Mouse (Mus musculus) embryonic facial prominence, embryonic 11.5 days (tissue): Measurements from ENCODE around the gene Poc1b. TPM values are rescaled to one million over a fixed set of nuclear protein-coding genes. Genes with fewer than 3 reads are reported as not detected.
A peak's percentile ranks its signal among the peaks of the same experiment; 100 is the strongest.

Source experiments
- ATAC-seq: fragments of 200-750 bp; cut with Nextera tagmentation; replicated peaks from 2 replicates; pipeline ENCODE4 v1.8.0; 2017; ENCODE audit warnings: low read depth; ENCODE audit not compliant: insufficient number of reproducible peaks, low FRiP score, low TSS enrichment
- DNase-seq: peaks from one replicate; pipeline ENCODE4 v3.0.0-alpha.2; 2015; ENCODE audit warnings: low spot score
- H3K27ac ChIP-seq: fragments of 300-500 bp; sonication (generic); replicated peaks from 2 replicates; pipeline ENCODE4 v1.5.1; 2014; ENCODE audit warnings: mild to moderate bottlenecking, low read depth, low read length, control low read depth
- H3K27me3 ChIP-seq: fragments of 300-500 bp; sonication (generic); 2 replicates; pipeline ENCODE4 v1.6.1; 2014; ENCODE audit warnings: mild to moderate bottlenecking, low read length, moderate library complexity, mixed read lengths; ENCODE audit not compliant: control insufficient read depth, insufficient read depth
- H3K36me3 ChIP-seq: fragments of 300-500 bp; sonication (generic); replicated peaks from 2 replicates; pipeline ENCODE4 v1.6.1; 2014; ENCODE audit warnings: low read depth, mild to moderate bottlenecking, low read length, moderate library complexity, mixed read lengths; ENCODE audit not compliant: control insufficient read depth, insufficient read depth
- H3K4me1 ChIP-seq: fragments of 300-500 bp; sonication (generic); 2 replicates; pipeline ENCODE4 v1.6.1; 2014; ENCODE audit warnings: low read length, mixed read lengths; ENCODE audit not compliant: control insufficient read depth, insufficient read depth
- H3K4me2 ChIP-seq: fragments of 300-500 bp; sonication (generic); 2 replicates; pipeline ENCODE4 v1.6.1; 2014; ENCODE audit warnings: low read depth, mild to moderate bottlenecking, control low read depth, low read length, moderate library complexity
- H3K4me3 ChIP-seq: fragments of 300-500 bp; sonication (generic); 2 replicates; pipeline ENCODE4 v1.5.1; 2014; ENCODE audit warnings: low read depth, low read length, control low read depth
- H3K9ac ChIP-seq: fragments of 300-500 bp; sonication (generic); replicated peaks from 2 replicates; pipeline ENCODE4 v1.6.1; 2014; ENCODE audit warnings: mild to moderate bottlenecking, control low read depth, low read length
- H3K9me3 ChIP-seq: fragments of 300-500 bp; sonication (generic); replicated peaks from 2 replicates; pipeline ENCODE4 v1.6.1; 2016; ENCODE audit warnings: mild to moderate bottlenecking, low read length, inconsistent platforms, mixed read lengths; ENCODE audit not compliant: control insufficient read depth
- WGBS: fragments of 180-500 bp; shearing (Covaris S2); extraction: QIAGEN DNeasy Blood & Tissue Kit; methylation state at CpG from one replicate; pipeline ENCODE4 v1.1.7; 2014; 5-methylcytosine and 5-hydroxymethylcytosine counted together
- polyA plus RNA-seq: library from polyadenylated mRNA; unstranded; fragments of >200 nt; fragmentation: Nextera tagmentation; extraction: Ambion mirVana; gene quantifications from 2 replicates; pipeline ENCODE4 v1.2.1, GENCODE M21; 2014

Poc1b gene
- polyA plus RNA-seq, result 40.0 and 42.0 TPM in 2 replicates

GRCm38 (mm10) chr10:99106703-99107631, at the start of gene Poc1b:
Poc1b (plus strand) TSS chr10:99107036.
- H3K4me1 ChIP-seq, result no peaks in the 10 kb centered on the region
- no peaks in the 10 kb centered on the region for H3K27me3 ChIP-seq
- under 1% methylated on average over 96 of the region's 106 CpGs for WGBS
- DNase-seq, result peak; percentile 93
- H3K27ac ChIP-seq, result peak within 1 kb of the TSS; percentile 67
- no peaks in the 10 kb centered on the region for H3K9me3 ChIP-seq
- ATAC-seq, result peak; percentile 90
- peak within 1 kb of the TSS; percentile 90 for H3K9ac ChIP-seq
- peaks cover 3% of the 10 kb centered on the region for H3K36me3 ChIP-seq
- H3K4me3 ChIP-seq, result peak within 1 kb of the TSS; percentile 97
- H3K4me2 ChIP-seq, result peak within 1 kb of the TSS; percentile 94

GRCm38 (mm10) chr10:99060588-99060987, 46.2 kb upstream of the Poc1b start:
- no peak overlapping the region for H3K4me2 ChIP-seq

GRCm38 (mm10) chr10:99061418-99061817, 45.4 kb upstream of the Poc1b start:
- no peak for DNase-seq
- no peaks in the 10 kb centered on the region for H3K36me3 ChIP-seq
- WGBS, result 94% methylated on average over 10 of the region's 10 CpGs
- H3K9ac ChIP-seq, result no peak overlapping the region
- no peaks in the 10 kb centered on the region for H3K27me3 ChIP-seq
- no peak for ATAC-seq
- no peaks in the 10 kb centered on the region for H3K4me1 ChIP-seq
- H3K27ac ChIP-seq, result no peak overlapping the region
- H3K4me2 ChIP-seq, result no peak overlapping the region
- no peak overlapping the region for H3K4me3 ChIP-seq
- H3K9me3 ChIP-seq, result no peaks in the 10 kb centered on the region

More at GRCm38 (mm10) chr10:99060588-99060987, 46.2 kb upstream of the Poc1b start:
- 88% methylated on average over 7 of the region's 7 CpGs for WGBS
- no peak overlapping the region for H3K4me3 ChIP-seq
- H3K9ac ChIP-seq, result no peak overlapping the region
- DNase-seq, result no peak
- H3K27ac ChIP-seq, result no peak overlapping the region
- ATAC-seq, result no peak
- no peaks in the 10 kb centered on the region for H3K9me3 ChIP-seq
- no peaks in the 10 kb centered on the region for H3K27me3 ChIP-seq
- H3K36me3 ChIP-seq, result no peaks in the 10 kb centered on the region
- H3K4me1 ChIP-seq, result no peaks in the 10 kb centered on the region

DNA sequence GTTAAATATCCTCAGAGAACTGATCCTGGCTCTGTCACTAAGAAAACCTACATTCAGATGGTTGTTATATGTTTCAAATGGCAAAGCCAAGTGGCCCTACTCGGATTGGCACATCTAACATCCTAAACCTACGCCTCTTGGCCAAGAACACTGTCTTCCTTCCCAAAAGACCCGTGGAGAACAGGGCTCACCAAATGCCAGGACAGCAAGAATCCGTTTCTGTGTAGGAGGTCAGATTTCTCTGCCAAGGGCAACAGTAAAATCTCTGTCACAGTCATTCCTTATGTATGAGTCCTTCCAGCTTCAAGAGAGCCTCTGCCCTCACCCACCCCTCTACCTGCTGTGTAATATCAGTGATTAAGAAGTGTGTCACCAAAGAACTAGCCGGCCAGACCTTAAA, 44.3 kb upstream of the Poc1b start:
- no peaks in the 10 kb centered on the region for H3K4me1 ChIP-seq
- H3K27me3 ChIP-seq, result no peaks in the 10 kb centered on the region
- DNase-seq (no peak), ATAC-seq (no peak)
- H3K4me2 ChIP-seq, result no peak overlapping the region
- H3K36me3 ChIP-seq, result no peaks in the 10 kb centered on the region
- no peak overlapping the region for H3K9ac ChIP-seq
- no peaks in the 10 kb centered on the region for H3K9me3 ChIP-seq
- no peak overlapping the region for H3K4me3 ChIP-seq
- 82% methylated on average over 5 of the region's 5 CpGs for WGBS
- no peak overlapping the region for H3K27ac ChIP-seq

GRCm38 (mm10) chr10:99076113-99076895, 30.5 kb upstream of the Poc1b start:
- DNase-seq (peak; percentile 15), ATAC-seq (no peak)
- H3K4me3 ChIP-seq, result no peak overlapping the region
- H3K9me3 ChIP-seq, result no peaks in the 10 kb centered on the region
- H3K36me3 ChIP-seq, result no peaks in the 10 kb centered on the region
- H3K27me3 ChIP-seq, result no peaks in the 10 kb centered on the region
- no peak overlapping the region for H3K27ac ChIP-seq
- H3K4me2 ChIP-seq, result no peak overlapping the region
- WGBS, result 60% methylated on average over 18 of the region's 18 CpGs
- H3K9ac ChIP-seq, result no peak overlapping the region
- no peaks in the 10 kb centered on the region for H3K4me1 ChIP-seq

- Histone ChIP-seq H3K4me1 (no peaks in the 10 kb centered on the region), H3K36me3 (no peaks in the 10 kb centered on the region), H3K9ac (no peak overlapping the region), H3K27me3 (no peaks in the 10 kb centered on the region), H3K4me2 (no peak overlapping the region), H3K9me3 (no peaks in the 10 kb centered on the region), H3K27ac (no peak overlapping the region), H3K4me3 (no peak overlapping the region)
- DNase-seq (no peak), ATAC-seq (no peak)
- WGBS, result 87% methylated on average over 2 of the region's 2 CpGs
Observed at GRCm38 (mm10) chr10:99078621-99079020, 28.2 kb upstream of the Poc1b start.

DNA sequence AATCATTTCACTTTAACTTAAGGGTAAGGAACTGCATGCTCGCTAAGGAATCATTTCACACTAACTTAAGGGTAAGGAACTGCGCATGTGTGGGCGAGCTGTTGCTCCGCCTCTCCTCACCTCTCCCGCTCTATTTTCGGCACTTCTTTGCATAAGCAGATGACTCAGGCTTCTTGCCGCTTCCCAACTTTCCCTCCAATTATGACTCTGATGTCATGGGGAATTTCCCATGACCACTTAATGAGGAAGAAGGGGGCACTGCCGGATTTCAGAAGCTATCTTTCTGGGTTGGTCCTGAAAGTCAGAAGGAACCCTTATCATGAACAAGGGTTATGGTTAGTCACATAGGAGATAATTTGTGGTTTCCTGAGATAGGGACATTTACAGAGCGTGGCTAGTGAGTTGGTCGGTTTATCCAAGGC, 25.3 kb upstream of the Poc1b start:
- no peak overlapping the region for H3K9ac ChIP-seq
- no peaks in the 10 kb centered on the region for H3K4me1 ChIP-seq
- H3K4me3 ChIP-seq, result no peak overlapping the region
- H3K27ac ChIP-seq, result no peak overlapping the region
- no peaks in the 10 kb centered on the region for H3K36me3 ChIP-seq
- no peaks in the 10 kb centered on the region for H3K9me3 ChIP-seq
- H3K4me2 ChIP-seq, result no peak overlapping the region
- H3K27me3 ChIP-seq, result no peaks in the 10 kb centered on the region
- DNase-seq (no peak), ATAC-seq (no peak)
- 87% methylated on average over 10 of the region's 10 CpGs for WGBS
